Mouse (Mus musculus) kidney, adult 8-10 months (tissue): ENCODE data around the gene Itga5.

Experiments
- DNase-seq, 2 experiments: peaks; one replicate each; pipeline ENCODE4 v3.0.0; 2022

The Itga5 gene

DNA sequence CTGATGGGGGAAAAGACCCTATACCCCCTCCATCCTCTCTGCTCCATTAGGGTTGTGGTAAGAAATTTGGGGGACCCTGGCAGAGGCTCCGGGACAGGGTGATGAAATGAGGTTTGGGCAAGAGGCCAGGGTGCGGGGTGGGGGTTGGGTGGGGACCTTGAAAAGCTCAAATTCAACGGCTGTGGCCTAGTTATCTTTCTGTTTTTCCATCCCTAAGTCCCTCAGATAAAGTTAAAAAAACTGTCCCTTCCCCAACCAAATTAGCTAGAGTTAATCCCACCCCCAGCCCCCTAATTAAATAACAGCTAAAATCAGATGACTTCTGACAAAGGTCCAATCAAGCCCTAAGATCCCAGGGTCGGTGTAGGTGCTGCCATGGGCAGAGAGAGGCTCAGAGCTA is 1.8 kb downstream of the Itga5 start:
- DNase-seq, result no peak

GRCm38 (mm10) chr15:103363809-103364208 is 2.8 kb downstream of the Itga5 start:
- no peak for DNase-seq

DNA sequence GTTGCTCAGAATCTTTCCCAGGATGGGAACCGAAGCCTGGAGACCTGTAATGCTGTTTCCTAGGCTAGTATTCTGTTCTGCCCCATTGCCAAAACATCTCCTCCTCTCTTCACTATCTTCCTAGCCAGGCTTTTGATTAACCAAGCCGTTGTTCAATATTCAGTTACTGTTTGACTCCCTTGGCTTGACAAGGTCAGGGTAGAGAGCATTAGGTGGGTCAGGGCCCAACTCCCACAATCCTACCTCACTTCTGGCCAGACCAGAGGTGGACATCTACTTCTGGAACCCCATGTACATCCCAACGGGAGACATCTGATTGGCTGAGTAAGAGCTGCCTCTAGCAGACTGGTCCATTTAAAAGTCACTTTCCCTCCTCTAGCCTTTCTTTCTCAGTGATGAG is 3.6 kb downstream of the Itga5 start:
- no peak for DNase-seq

- no peak for DNase-seq
These were observed 4.2 kb downstream of the Itga5 start for GRCm38 (mm10) chr15:103362333-103362732.

GRCm38 (mm10) chr15:103361269-103361668 is 5.3 kb downstream of the Itga5 start:
- no peak for DNase-seq

DNA sequence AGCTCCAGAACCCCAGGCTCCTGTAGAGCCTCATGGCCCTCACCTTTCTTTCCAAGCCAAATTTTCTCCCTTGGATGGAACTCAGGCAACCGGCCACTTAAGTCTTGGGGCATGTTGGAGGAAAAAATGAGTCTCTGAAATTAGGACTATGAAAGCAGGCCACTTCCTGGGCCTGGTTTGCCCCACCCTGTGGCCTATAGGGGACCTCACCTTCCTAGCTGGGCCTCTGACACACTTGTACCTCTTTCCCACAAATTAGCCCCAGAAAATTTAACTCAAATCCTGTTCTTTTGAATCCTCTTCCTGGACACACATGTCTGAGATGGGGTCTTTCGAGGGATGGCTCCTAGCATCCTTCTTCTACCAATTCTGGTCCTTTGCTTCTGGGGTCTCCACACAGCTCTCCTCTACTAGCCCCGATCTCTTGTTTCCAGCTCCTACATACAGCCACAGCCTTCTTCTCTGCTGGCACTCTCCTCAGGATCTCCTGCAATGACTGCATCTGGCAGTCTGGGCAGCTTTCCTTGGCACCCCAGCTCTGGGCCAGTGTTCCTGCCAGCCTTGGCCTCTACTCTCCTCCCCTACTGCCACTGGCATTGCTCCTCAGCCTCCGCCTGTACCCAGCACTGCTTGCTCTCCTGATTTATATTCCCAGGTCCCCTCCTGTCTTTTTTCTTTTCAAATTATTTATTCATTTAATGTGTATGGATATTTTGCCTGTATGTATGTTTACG is 6.5 kb downstream of the Itga5 start:
- DNase-seq, result no peak

GRCm38 (mm10) chr15:103359122-103359510 is 7.4 kb downstream of the Itga5 start:
- no peak for DNase-seq

DNA sequence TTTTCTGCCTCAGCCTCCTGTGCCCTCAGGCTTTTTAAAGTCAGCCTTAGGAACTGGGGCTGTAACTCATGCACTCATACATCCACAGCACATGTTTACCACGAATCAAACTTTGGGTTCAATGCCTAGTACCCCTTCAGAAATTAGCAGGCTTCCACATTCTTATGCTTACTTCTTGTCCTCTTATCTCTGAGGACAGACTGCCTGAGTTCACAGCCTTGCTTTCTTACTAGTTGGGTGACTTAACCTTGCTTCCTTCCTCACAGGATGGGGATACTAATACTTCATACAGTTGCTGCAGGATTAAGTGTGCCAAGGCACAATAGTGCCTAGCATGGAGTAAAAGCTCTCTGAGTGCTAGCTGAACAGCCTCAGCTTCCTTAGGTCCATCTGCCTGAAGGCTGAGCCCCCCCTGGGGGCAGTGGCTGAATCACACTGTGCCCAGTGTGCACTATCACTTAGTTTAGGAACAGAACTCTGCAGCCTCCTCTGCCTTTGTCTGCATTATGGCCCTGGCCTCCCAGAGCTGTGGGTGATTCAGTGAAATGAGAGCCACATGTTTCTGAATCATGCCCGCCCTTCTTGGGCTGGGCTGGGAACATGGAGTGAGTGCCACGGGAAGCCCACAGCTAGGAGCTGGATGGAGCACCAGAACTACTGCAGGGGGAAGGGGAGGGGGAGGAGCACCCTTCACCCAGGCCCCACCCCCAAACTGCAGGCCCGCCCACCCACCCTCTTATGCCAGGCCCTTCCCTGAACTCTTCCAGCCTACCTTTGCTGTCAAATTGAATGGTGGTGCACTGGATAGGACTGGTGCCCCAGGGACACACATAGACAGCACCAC is 8.1 kb downstream of the Itga5 start:
- peak in 1 of 2 experiments; percentile 31 for DNase-seq

DNA sequence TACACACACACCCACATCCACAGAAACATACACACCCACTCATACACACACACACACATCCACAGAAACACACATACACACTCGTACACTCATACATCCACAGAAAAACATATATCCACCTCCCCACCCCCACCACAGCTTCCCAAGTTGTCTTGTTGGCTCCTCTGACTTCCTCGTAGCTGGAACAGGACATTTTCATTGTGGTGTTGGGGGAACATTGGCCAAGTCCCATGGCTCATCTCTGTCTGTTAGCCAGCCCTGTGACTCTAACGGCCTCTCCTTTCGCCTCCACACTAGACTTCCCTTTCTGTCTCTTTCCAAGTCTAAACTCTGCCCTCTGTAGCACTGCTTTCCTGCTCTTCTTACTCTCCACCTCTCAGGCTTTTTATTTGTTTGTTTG is 8.7 kb downstream of the Itga5 start:
- no peak for DNase-seq

- DNase-seq, result no peak
These were observed 10.4 kb downstream of the Itga5 start for GRCm38 (mm10) chr15:103356130-103356529.

- no peak for DNase-seq
These were observed 11.1 kb downstream of the Itga5 start for GRCm38 (mm10) chr15:103355420-103355819.

DNA sequence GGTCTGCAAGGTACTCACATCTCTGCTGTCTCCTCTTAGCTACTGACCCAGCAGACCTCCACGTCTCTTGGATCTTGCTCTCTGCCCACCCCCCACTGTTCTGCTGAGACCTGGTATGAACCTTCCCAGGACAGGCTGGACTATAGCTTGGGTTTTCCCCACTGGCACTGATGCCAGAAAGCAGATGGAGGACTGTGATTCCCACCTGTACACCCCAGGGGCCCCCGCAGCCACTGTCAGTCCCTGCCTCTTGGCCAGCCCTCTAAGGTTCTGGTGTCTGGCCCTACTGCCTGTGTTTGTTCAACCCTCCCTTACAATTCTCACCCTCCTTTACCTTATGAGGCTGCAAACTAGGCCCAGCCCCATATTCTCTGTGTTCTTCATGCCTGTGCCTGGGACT is 11.9 kb downstream of the Itga5 start:
- no peak for DNase-seq

GRCm38 (mm10) chr15:103353511-103354256 is 12.9 kb downstream of the Itga5 start:
- no peak for DNase-seq

- peak in 1 of 2 experiments; percentile 40 for DNase-seq
These were observed 13.7 kb downstream of the Itga5 start for GRCm38 (mm10) chr15:103352856-103353255.

DNA sequence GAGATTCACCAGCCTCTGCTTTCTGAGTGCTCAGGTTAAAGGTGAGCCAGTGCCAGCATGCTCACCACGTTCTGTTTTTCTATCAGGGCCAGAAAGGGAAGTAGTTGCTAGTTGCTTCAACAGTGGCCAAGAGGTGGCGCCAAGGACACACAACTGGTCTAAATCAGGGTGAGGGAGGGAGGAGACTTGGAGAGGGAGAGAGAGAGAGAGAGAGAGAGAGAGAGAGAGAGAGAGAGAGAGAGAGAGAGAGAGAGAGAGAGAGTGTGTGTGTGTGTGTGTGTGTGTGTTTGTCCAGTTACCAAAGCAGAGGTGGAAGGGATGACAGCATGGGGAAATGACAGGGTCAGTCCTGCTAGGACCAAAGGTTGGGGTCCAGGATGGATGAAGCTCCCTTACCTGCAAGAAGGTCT is 19.3 kb downstream of the Itga5 start:
- peak; percentile 61 to 70 for DNase-seq

DNA sequence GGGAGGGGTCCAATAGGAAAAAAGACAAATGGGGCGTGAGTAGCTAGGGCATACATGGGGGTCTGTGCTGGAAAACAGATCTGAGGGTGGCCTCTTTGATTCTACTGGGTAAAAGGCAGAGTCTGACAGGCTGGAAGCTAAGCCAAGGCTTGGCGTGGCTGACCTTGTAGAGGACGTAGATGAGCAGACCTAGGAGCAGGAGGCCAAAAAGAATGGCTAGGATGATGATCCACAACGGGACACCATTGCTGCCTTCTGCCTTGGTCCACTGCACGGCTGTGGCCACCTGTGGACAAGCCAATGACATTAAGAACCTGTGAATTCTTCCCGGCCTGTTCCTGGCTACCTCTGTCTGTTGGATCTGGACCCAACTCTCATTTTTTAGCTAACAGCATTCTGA is 20.8 kb downstream of the Itga5 start:
- DNase-seq, result no peak

- no peak for DNase-seq
These were observed 23.0 kb downstream of the Itga5 start for GRCm38 (mm10) chr15:103343556-103343955.

DNA sequence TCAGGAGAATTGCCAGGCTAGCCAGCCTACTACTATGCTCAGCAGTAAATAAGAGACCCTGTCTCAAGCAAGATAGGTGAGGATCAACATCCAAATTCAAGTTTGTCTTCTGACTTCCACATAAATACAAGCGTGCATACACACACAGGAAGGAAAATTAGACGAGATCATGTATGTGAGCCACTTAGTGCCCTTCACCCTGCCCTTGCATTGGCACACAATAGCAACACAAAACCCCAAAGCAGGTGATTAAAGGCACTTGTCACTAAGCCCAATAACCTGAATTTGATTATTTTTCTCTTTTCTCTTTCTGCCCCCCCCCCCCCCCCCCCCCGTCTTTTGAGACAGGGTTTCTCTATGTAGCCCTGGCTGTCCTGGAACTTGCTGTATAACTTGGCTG is 23.6 kb downstream of the Itga5 start:
- no peak for DNase-seq

DNA sequence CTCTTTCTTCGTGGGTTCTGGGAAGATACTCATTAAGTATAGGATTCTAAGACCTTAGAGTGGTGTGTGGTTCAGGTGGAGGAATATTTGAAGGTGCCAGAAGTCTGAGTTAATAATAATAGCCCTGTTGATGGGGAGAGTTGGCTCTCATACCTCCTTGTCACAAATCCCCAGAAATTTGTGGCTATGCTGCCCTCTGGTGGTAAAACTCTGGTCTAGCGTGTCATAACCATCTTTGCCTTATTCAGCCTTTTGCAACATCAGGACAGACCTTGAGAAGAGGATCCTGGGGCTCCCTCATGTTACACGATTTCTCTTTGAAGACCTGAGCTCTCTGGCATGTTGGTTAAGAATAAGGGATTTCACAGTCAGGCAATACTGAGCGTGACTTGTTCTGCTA is 24.1 kb downstream of the Itga5 start:
- peak; percentile 58 to 74 for DNase-seq

- no peak for DNase-seq
These were observed 25.0 kb downstream of the Itga5 start for GRCm38 (mm10) chr15:103341547-103341946.

- DNase-seq, result no peak
These were observed 25.8 kb downstream of the Itga5 start for GRCm38 (mm10) chr15:103340786-103341185.

DNA sequence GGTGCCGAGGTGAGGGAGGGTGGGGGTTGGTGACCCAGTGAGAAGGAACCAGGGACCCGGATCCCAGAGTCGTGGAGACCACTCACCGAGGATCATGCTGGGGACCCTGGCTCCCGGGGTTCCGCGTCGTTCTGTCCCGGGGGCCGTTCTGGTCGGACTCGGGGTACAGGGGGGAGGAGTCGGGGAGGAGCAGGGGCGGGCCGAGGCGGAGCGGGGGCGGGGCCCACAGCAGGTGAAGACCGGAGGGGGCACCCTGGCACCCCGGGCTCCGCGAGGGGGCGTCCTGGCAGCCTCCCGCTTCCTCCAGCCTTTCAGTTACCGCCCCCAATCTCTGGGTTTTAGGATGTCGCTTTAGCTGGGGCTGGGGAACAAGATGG is 26.6 kb downstream of the Itga5 start, which contains the start of gene Zfp385a:
Gene Zfp385a, minus strand, starts transcription at position 133 of the 377 bp plus-strand sequence.
- peak in 1 of 2 experiments; percentile 25 for DNase-seq

- no peak for DNase-seq
These were observed 27.2 kb downstream of the Itga5 start for GRCm38 (mm10) chr15:103339166-103339960.
